Comparison of ENCODE assay signal across 23 mouse cellular contexts in the genomic region with DNA sequence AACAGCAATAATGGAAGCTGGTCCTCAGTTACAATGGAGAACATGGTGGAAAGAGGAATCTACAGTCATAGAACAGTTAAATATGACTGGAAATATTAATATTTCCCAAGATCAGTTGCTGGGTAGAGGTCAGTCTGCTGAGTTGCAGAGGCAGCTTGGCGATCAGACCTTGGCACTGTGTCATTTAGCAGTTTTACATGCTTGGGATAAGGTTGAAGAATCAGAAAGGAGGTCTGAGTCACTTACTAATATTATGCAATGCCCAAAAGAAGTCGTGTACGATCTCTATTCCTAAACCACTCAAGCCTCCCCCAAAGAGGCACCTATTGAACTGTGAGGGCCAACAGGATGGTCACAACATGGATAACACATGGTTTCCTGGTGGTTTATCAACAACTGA. TPM values are rescaled to one million over a fixed set of nuclear protein-coding genes. Genes with fewer than 3 reads are reported as not detected.
"Had no signal": no experiment of that assay in that cellular context is flagged by ENCODE, and none has a peak within 500 bp of the region (broad histone marks: within the 10 kb centered on the region; RNA-seq: fewer than 3 reads in every experiment).

No protein-coding gene starts in this region.

- H3K36me3 ChIP-seq: midbrain, embryonic 10.5 days; midbrain, embryonic 12.5 days; neural tube, embryonic 12.5 days; stomach, embryonic 15.5 days had no signal

- H3K4me2 ChIP-seq: lung, embryonic 14.5 days; midbrain, embryonic 12.5 days; neural tube, embryonic 12.5 days; stomach, embryonic 15.5 days had no signal

- H3K4me1 ChIP-seq: midbrain, embryonic 10.5 days; midbrain, embryonic 12.5 days; neural tube, embryonic 12.5 days; stomach, embryonic 15.5 days had no signal

- DNase-seq: lung, adult 18-20 months; lung, embryonic 14.5 days; lung, postnatal 10 days; lung, postnatal 4 days; midbrain, embryonic 14.5 days; right cerebral cortex, postnatal 14 days; thymus, adult 2 months; thymus, postnatal 14 days; thymus, postnatal 36 days had no signal

- H3K9me3 ChIP-seq: midbrain, embryonic 10.5 days; midbrain, embryonic 12.5 days; neural tube, embryonic 12.5 days; stomach, embryonic 15.5 days had no signal

- H3K4me3 ChIP-seq: midbrain, embryonic 10.5 days; midbrain, embryonic 12.5 days; neural tube, embryonic 12.5 days; stomach, embryonic 15.5 days had no signal

- H3K9ac ChIP-seq: lung, embryonic 14.5 days; midbrain, embryonic 12.5 days; neural tube, embryonic 12.5 days; stomach, embryonic 15.5 days had no signal

- H3K27me3 ChIP-seq: midbrain, embryonic 12.5 days; neural tube, embryonic 12.5 days; stomach, embryonic 15.5 days had no signal

- H3K27ac ChIP-seq: midbrain, embryonic 10.5 days; midbrain, embryonic 12.5 days; neural tube, embryonic 12.5 days; stomach, embryonic 15.5 days; stomach, postnatal 0 days had no signal

RNA-seq across cellular contexts. Expression of a gene that starts 7.8 kb away (rescaled TPM):
- total RNA-seq: megakaryocyte, adult 5-6 weeks; megakaryocyte-erythroid progenitor cell, adult 5-6 weeks; midbrain, postnatal 0 days; monocyte, adult 5-6 weeks; neutrophil, adult 5-6 weeks had no signal
- polyA plus RNA-seq: lung, embryonic 14.5 days; lung, embryonic 16.5 days; midbrain, embryonic 10.5 days; midbrain, embryonic 12.5 days; midbrain, embryonic 14.5 days; midbrain, postnatal 0 days; neural tube, embryonic 12.5 days; neural tube, embryonic 14.5 days; spleen, adult 2 months; stomach, postnatal 0 days; testis, adult 2 months; thymus, adult 2 months had no signal

RNA-seq across cellular contexts. Expression of a gene that starts 13.5 kb away (rescaled TPM):
- total RNA-seq: megakaryocyte, adult 5-6 weeks; megakaryocyte-erythroid progenitor cell, adult 5-6 weeks; midbrain, postnatal 0 days; monocyte, adult 5-6 weeks; neutrophil, adult 5-6 weeks had no signal
- polyA plus RNA-seq: lung, embryonic 14.5 days; lung, embryonic 16.5 days; midbrain, embryonic 10.5 days; midbrain, embryonic 12.5 days; midbrain, embryonic 14.5 days; midbrain, postnatal 0 days; neural tube, embryonic 12.5 days; neural tube, embryonic 14.5 days; spleen, adult 2 months; stomach, embryonic 15.5 days; stomach, postnatal 0 days; thymus, adult 2 months had no signal

RNA-seq across cellular contexts. Expression of a gene that starts 25.1 kb away (rescaled TPM):
- total RNA-seq: megakaryocyte, adult 5-6 weeks; megakaryocyte-erythroid progenitor cell, adult 5-6 weeks; midbrain, postnatal 0 days; monocyte, adult 5-6 weeks; neutrophil, adult 5-6 weeks had no signal
- polyA plus RNA-seq: lung, embryonic 14.5 days; lung, embryonic 16.5 days; midbrain, embryonic 10.5 days; midbrain, embryonic 12.5 days; midbrain, embryonic 14.5 days; midbrain, postnatal 0 days; neural tube, embryonic 12.5 days; neural tube, embryonic 14.5 days; spleen, adult 2 months; stomach, embryonic 15.5 days; stomach, postnatal 0 days; testis, adult 2 months; thymus, adult 2 months had no signal

RNA-seq across cellular contexts. Expression of a gene that starts 38.0 kb away (rescaled TPM):
- total RNA-seq: megakaryocyte, adult 5-6 weeks; megakaryocyte-erythroid progenitor cell, adult 5-6 weeks; midbrain, postnatal 0 days; monocyte, adult 5-6 weeks; neutrophil, adult 5-6 weeks had no signal
- polyA plus RNA-seq: midbrain, embryonic 12.5 days; midbrain, embryonic 14.5 days; midbrain, postnatal 0 days; neural tube, embryonic 12.5 days; neural tube, embryonic 14.5 days; spleen, adult 2 months; stomach, embryonic 15.5 days; testis, adult 2 months; thymus, adult 2 months had no signal

RNA-seq across cellular contexts. Expression of a gene that starts 47.6 kb away (rescaled TPM):
- total RNA-seq: megakaryocyte, adult 5-6 weeks; megakaryocyte-erythroid progenitor cell, adult 5-6 weeks; midbrain, postnatal 0 days; monocyte, adult 5-6 weeks; neutrophil, adult 5-6 weeks had no signal
- polyA plus RNA-seq: lung, embryonic 14.5 days; lung, embryonic 16.5 days; midbrain, embryonic 10.5 days; midbrain, embryonic 12.5 days; midbrain, embryonic 14.5 days; midbrain, postnatal 0 days; neural tube, embryonic 12.5 days; neural tube, embryonic 14.5 days; spleen, adult 2 months; stomach, embryonic 15.5 days; stomach, postnatal 0 days; thymus, adult 2 months had no signal
